Mouse (Mus musculus): ENCODE data around the gene Duox2.

DNA sequence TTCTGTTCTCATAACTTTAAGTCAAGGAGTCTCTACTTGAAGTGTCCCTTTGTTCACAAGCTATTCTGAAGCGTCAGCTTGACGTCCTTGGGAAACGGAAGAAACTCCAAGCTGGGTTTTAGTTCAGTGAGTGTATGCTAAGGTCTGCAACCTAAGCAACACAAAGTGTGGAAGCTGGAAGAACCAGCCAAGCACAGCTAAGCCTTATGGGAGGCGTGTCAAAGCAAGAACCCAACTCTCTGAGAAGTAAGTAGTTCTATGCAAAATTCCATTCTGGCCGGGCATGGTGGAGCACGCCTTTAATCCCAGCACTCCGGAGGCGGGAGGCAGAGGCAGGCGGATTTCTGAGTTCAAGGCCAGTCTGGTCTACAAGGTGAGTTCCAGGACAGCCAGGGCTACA is 66.6 kb downstream of the Duox2 start:
- no peak for TF ChIP-seq CTCF (IDR thresholded peaks at IDR 0.05; ENCODE audit: borderline replicate concordance, insufficient read depth, low read depth, low read length)
- no peak for TF ChIP-seq POLR2A (IDR thresholded peaks at IDR 0.05; ENCODE audit: borderline replicate concordance, insufficient read depth, low read length)
